Mouse (Mus musculus) forebrain, postnatal 0 days (tissue): ENCODE results near the gene Slc4a8. TPM values are rescaled to one million over a fixed set of nuclear protein-coding genes. Genes with fewer than 3 reads are reported as not detected.
A peak's percentile ranks its signal among the peaks of the same experiment; 100 is the strongest.

Source experiments
- ATAC-seq: fragments of 200-750 bp; cut with Nextera tagmentation; 2 replicates; pipeline ENCODE4 v1.8.0; 2017; ENCODE audit warnings: mild to moderate bottlenecking, moderate library complexity
- DNase-seq: peaks from one replicate; pipeline ENCODE4 v3.0.0-alpha.2; 2015
- H3K27ac ChIP-seq: fragments of 300-500 bp; sonication (generic); 2 replicates; pipeline ENCODE4 v1.5.1; 2014; ENCODE audit warnings: low read depth, mild to moderate bottlenecking, antibody characterized with exemption, low read length, moderate library complexity, mixed read lengths
- H3K27me3 ChIP-seq: fragments of 300-500 bp; sonication (generic); 2 replicates; pipeline ENCODE4 v1.6.1; 2014; ENCODE audit warnings: mild to moderate bottlenecking, low read length, mixed read lengths; ENCODE audit not compliant: insufficient read depth
- H3K36me3 ChIP-seq: fragments of 300-500 bp; sonication (generic); 2 replicates; pipeline ENCODE4 v1.6.1; 2014; ENCODE audit warnings: mild to moderate bottlenecking, moderate library complexity; ENCODE audit not compliant: insufficient read depth
- H3K4me1 ChIP-seq: fragments of 300-500 bp; sonication (generic); 2 replicates; pipeline ENCODE4 v1.6.1; 2014; ENCODE audit warnings: antibody characterized with exemption; ENCODE audit not compliant: insufficient read depth
- H3K4me2 ChIP-seq: fragments of 300-500 bp; sonication (generic); 2 replicates; pipeline ENCODE4 v1.6.1; 2014; ENCODE audit warnings: low read depth, mild to moderate bottlenecking, moderate library complexity
- H3K4me3 ChIP-seq: fragments of 300-500 bp; sonication (generic); 2 replicates; pipeline ENCODE4 v1.5.1; 2014; ENCODE audit warnings: low read depth, low read length, mixed read lengths
- H3K9ac ChIP-seq: fragments of 300-500 bp; sonication (generic); 2 replicates; pipeline ENCODE4 v1.6.1; 2014; ENCODE audit warnings: mild to moderate bottlenecking
- H3K9me3 ChIP-seq: fragments of 300-500 bp; sonication (generic); 2 replicates; pipeline ENCODE4 v1.6.1; 2016; ENCODE audit warnings: low read length
- CTCF ChIP-seq: sonication (generic); IDR thresholded peaks from 2 replicates; pipeline ENCODE4 v1.5.1; 2016; ENCODE audit warnings: antibody characterized with exemption, control low read depth, low read depth
- whole genome bisulfite sequencing: fragments of 180-500 bp; shearing (Covaris S2); extraction: QIAGEN DNeasy Blood & Tissue Kit; methylation state at CpG from one replicate; pipeline ENCODE4 v1.1.7; 2014; 5-methylcytosine and 5-hydroxymethylcytosine counted together
- polyA plus RNA-seq: library from polyadenylated mRNA; unstranded; fragments of >200 nt; fragmentation: Nextera tagmentation; extraction: Ambion mirVana; gene quantifications from 2 replicates; pipeline ENCODE4 v1.2.1, GENCODE M21; 2015
- total RNA-seq: library from RNA; depleted of rRNA; stranded (reverse); fragments of >200 nt; gene quantifications from 2 replicates; pipeline ENCODE4 v1.2.3, GENCODE M21; 2014

Slc4a8 gene
- total and polyA plus RNA-seq, 2 experiments from 2014 or later = 31.2 to 38.3 TPM

DNA sequence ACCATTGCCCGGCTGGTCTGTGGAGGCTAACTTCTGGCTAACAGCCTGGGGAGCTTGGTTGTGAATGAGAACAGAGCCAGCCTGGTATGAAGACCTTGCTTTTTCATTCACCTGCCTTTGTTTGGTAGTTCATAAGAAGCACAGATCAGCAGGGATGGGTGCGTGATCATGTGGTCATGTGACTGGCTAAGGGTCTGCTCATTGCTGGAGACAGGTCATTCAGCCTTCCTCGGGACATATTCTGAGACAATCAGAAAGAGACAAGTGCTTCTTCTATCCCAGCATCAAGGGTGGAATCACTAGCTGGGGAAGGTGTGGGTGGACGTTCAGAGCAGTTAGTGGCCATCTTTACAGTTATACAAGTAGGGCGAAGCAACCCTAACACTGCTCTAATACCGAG is 22.1 kb upstream of the Slc4a8 start:
- H3K4me2 ChIP-seq = no peak overlapping the region
- 86% methylated on average over 6 of the region's 6 CpGs for WGBS
- H3K27me3 ChIP-seq = no peaks in the 10 kb centered on the region
- TF ChIP-seq CTCF = no peak
- no peak for ATAC-seq
- no peak for DNase-seq
- no peaks in the 10 kb centered on the region for H3K4me1 ChIP-seq
- H3K9me3 ChIP-seq = no peaks in the 10 kb centered on the region
- no peak overlapping the region for H3K9ac ChIP-seq
- no peak overlapping the region for H3K27ac ChIP-seq
- H3K36me3 ChIP-seq = no peaks in the 10 kb centered on the region
- H3K4me3 ChIP-seq = no peak overlapping the region

DNA sequence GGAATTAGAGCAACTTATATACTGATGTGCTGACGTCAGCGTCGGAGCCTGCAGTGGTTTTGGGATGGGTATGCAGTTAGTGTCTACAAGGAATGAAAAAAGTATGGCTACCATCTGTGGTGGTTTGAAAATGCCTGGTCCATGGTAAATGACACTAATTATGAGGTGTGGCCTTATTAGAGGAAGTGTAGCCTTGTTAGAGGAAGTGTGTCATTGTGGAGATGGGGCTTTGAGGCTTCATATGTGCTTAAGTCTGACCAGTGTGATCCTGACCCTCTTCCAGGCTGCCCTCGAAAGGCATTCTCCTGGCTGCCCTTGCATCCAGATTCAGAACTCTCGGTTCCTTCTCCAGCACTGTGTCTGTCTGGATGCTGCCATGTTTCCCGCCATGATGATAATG is 18.3 kb upstream of the Slc4a8 start:
- 93% methylated on average over 6 of the region's 6 CpGs for WGBS
- Histone ChIP-seq H3K4me1 (0 out of 2 replicates have a peak, but pooled peaks cover 3% of the 10 kb centered on the region), H3K27me3 (no peaks in the 10 kb centered on the region), H3K36me3 (no peaks in the 10 kb centered on the region), H3K9ac (no peak overlapping the region), H3K4me2 (no peak overlapping the region), H3K4me3 (no peak overlapping the region), H3K9me3 (no peaks in the 10 kb centered on the region), H3K27ac (no peak overlapping the region)
- no peak for ATAC-seq
- DNase-seq = no peak
- TF ChIP-seq CTCF = no peak

DNA sequence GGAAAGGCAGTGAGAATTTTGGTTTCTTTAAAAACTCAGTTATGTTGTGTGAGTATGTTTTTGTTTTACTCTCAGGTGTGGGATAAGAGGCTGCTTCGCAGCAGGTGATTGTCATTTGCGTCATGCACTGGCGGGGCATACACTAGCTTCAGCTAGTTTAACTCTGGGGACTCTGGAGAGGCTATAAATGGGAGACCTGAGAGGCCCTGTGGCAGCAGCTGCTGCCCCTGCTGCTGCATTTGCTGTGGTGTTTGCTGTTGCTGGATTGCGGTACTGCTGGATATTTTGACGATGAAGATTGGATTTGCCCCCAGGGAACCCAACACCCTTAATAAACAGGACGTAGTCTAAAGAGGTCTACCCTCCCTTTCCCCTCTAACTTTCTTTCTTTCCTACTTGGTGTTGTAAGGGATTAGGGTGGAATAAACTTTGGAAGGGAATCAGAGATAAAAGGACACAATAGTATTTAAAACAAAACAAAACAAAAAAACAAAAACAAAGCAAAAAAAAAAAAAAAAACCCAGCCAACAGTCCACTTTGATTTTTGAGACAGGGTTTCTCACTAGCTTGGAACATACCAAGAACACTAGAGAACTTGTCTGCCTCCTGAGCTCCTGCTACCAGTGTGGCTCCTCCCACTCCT is 14.9 kb upstream of the Slc4a8 start:
- H3K9ac ChIP-seq = no peak overlapping the region
- 30% methylated on average over 6 of the region's 6 CpGs for WGBS
- H3K9me3 ChIP-seq = no peaks in the 10 kb centered on the region
- peak overlapping the region; percentile 25 for H3K4me3 ChIP-seq
- 0 out of 2 replicates have a peak, but pooled peaks cover 3% of the 10 kb centered on the region for H3K4me1 ChIP-seq
- no peak overlapping the region for H3K27ac ChIP-seq
- H3K4me2 ChIP-seq = peak overlapping the region; percentile 46
- H3K36me3 ChIP-seq = no peaks in the 10 kb centered on the region
- ATAC-seq (peak; percentile 56), DNase-seq (no peak)
- H3K27me3 ChIP-seq = no peaks in the 10 kb centered on the region
- TF ChIP-seq CTCF = no peak

DNA sequence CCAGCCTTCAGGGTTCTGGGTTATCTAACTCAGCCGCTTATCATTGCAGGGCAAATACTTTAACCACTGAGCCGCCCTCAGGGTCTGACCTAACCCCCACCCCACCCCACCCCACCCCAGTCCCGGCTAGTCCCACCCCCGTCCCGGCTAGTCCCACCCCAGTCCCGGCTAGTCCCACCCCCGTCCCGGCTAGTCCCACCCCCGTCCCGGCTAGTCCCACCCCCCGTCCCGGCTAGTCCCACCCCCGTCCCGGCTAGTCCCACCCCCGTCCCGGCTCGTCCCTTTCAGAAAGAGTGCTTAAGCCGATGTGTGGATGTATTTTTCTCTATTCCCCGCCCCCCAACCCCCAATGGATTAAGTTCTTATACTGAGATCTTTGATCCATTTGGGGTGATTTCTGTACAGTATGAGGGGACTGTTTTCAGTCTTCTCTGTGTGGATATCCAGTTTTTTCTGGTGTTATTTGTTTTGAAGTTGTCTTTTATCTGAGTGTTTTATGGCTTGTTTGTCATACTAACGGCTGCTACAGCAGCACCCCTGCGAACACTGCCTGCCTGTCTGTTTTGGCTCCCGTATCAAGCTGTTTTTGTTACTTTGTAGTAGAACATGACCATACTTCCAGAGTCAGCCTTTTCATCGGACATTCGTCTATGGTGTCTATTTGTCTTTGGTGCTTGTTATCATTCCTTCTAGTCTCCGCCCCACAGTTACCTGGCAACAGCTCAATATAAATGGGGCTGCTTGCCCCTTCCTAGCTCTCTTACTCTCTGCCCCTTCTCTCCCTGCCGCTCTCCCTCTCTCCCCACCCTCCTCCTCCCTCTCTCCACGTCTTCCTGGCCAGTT is 14.2 kb upstream of the Slc4a8 start:
- peak overlapping the region; percentile 46 for H3K4me2 ChIP-seq
- no peak for TF ChIP-seq CTCF
- no peak overlapping the region for H3K27ac ChIP-seq
- H3K9ac ChIP-seq = no peak overlapping the region
- ATAC-seq = peak; percentile 54
- no peaks in the 10 kb centered on the region for H3K36me3 ChIP-seq
- DNase-seq = peak; percentile 40
- peak overlapping the region; percentile 25 for H3K4me3 ChIP-seq
- no peaks in the 10 kb centered on the region for H3K9me3 ChIP-seq
- WGBS = 2% methylated on average over 25 of the region's 27 CpGs
- H3K4me1 ChIP-seq = 0 out of 2 replicates have a peak, but pooled peaks cover 3% of the 10 kb centered on the region
- H3K27me3 ChIP-seq = no peaks in the 10 kb centered on the region

DNA sequence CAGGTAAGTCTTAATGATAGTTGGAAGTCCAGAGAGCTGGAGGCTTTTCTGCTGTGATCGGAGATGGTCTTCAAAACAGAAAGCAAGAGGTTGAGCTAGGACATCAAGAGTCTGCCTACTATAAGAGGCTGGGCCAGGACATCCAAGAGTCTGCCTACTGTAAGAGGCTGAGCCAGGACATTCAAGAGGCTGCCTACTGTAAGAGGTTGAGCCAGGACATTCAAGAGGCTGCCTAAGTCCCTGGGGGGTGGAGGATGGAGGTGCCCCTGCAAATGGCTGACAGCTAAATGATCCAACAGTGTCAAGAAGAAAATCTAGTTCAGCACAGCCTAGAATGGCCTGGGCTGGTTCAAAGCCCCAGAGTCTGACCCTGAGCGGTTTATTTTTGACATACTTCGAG is 13.0 kb upstream of the Slc4a8 start:
- no peak overlapping the region for H3K4me2 ChIP-seq
- DNase-seq = no peak
- H3K27ac ChIP-seq = no peak overlapping the region
- TF ChIP-seq CTCF = no peak
- H3K4me3 ChIP-seq = no peak overlapping the region
- no peaks in the 10 kb centered on the region for H3K9me3 ChIP-seq
- ATAC-seq = no peak
- H3K36me3 ChIP-seq = no peaks in the 10 kb centered on the region
- 0 out of 2 replicates have a peak, but pooled peaks cover 3% of the 10 kb centered on the region for H3K4me1 ChIP-seq
- H3K9ac ChIP-seq = no peak overlapping the region
- WGBS = 92% methylated on average over 3 of the region's 3 CpGs
- H3K27me3 ChIP-seq = no peaks in the 10 kb centered on the region

DNA sequence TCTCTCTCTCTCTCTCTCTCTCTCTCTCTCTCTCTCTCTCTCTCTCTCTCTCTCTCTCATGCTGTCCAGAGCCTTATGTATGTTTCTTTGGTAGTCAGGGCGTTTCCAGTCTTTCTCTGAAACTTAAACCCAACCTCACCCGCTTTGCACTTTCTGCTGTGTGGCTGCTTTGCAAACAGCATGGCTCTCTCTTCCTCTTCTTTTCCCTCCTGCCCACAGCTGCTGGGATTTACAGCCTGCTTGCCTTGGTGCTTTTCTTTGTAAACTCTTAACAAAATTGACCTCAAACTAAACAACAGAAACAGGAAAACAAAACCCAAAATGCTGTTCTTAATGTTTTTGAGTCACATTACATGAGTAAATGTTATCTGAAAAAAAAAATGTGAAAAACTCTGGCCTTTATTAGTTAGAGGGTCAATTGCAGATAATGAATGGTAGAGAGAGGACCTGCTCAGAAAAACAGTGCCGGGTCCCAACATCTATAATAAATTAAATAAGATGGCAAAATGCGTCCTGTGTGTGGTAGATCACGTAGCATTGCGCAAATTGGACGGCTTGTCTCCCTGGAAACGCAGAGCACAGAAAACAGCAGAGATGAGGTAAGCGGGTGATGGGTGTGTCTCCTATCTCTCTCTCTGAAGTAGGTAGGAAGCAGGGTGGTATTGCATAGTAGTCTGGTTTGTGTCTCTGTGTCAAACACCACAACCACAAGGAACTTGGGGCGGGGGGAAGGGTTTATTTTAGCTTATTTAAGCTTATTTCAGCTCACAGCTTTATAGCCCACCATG is 11.6 kb upstream of the Slc4a8 start:
- no peak overlapping the region for H3K4me2 ChIP-seq
- ATAC-seq (0 out of 2 replicates have a peak, but pooled peaks have one; percentile 34), DNase-seq (peak; percentile 27)
- no peaks in the 10 kb centered on the region for H3K36me3 ChIP-seq
- no peak overlapping the region for H3K4me3 ChIP-seq
- H3K4me1 ChIP-seq = 0 out of 2 replicates have a peak, but pooled peaks cover 3% of the 10 kb centered on the region
- H3K27me3 ChIP-seq = no peaks in the 10 kb centered on the region
- H3K9me3 ChIP-seq = no peaks in the 10 kb centered on the region
- 66% methylated on average over 10 of the region's 10 CpGs for WGBS
- no peak overlapping the region for H3K9ac ChIP-seq
- no peak for TF ChIP-seq CTCF
- H3K27ac ChIP-seq = no peak overlapping the region

DNA sequence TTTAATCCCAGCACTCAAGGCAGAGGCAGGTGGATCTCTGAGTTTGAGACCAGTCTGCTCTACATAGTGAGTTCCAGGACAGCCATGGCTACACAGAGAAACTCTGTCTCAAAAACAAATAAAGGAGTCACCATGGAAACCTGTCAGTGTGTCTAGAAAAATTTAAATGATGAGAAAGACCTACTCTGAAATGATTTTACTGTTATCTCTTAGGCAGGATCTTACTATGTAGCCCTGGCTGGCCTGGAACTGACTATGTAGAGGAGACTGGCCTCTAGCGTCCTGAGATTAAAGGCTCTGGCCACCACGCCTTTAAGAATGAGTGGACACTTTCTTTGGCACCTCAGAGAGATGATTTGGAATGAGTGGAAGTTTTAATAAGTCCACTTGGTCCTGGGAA is 9.1 kb upstream of the Slc4a8 start:
- no peak overlapping the region for H3K4me3 ChIP-seq
- no peak overlapping the region for H3K4me2 ChIP-seq
- no peak overlapping the region for H3K27ac ChIP-seq
- ATAC-seq (no peak), DNase-seq (no peak)
- no peaks in the 10 kb centered on the region for H3K36me3 ChIP-seq
- no peaks in the 10 kb centered on the region for H3K27me3 ChIP-seq
- WGBS = 75% methylated on average over 2 of the region's 2 CpGs
- no peak overlapping the region for H3K9ac ChIP-seq
- TF ChIP-seq CTCF = no peak
- no peaks in the 10 kb centered on the region for H3K9me3 ChIP-seq
- peaks cover 4% of the 10 kb centered on the region; the same call in 1 of the 2 replicates for H3K4me1 ChIP-seq
